Mouse (Mus musculus) layer of hippocampus, postnatal 10 days (tissue): ENCODE data around the gene Hadhb. TPM values are rescaled to one million over a fixed set of nuclear protein-coding genes. Genes with fewer than 3 reads are reported as not detected.

Experiments
- DNase-seq, 2 experiments: peaks; one replicate each; pipeline ENCODE4 v3.0.0; 2021; ENCODE audit warnings: low spot score in 2 of 2
- microRNA-seq, 2 experiments: library from miRNA; unstranded; fragments of <30 nt; microRNA quantifications; one replicate each; pipeline ENCODE4 v1.2.0; 2021
- total RNA-seq, 2 experiments: library from RNA; stranded (reverse); gene quantifications; 2 replicates each; pipeline ENCODE4 v1.2.3; 2021

Hadhb gene
- total RNA-seq, 2 experiments from 2014 or later = 68.6 to 75.7 TPM

- DNase-seq = peak; percentile 97 to 98
These were observed 77.4 kb downstream of the Hadhb start, which contains the start of gene Selenoi for GRCm38 (mm10) chr5:30232271-30232971. TSS of gene Selenoi (plus strand) at chr5:30232581.

- DNase-seq = peak in 1 of 2 experiments; percentile 20
These were observed 78.0 kb downstream of the Hadhb start for GRCm38 (mm10) chr5:30233042-30233441.

GRCm38 (mm10) chr5:30233979-30234378 lies 78.9 kb downstream of the Hadhb start:
- no peak for DNase-seq

Small RNA genes within 50 kb of the gene (microRNA-seq; reads per million reads assigned to microRNA genes)
- gene Mir1960 = 1.6 to 2.0 reads per million in 2 experiments

Other genes with a start within 250 kb of the Hadhb start
- not detected for gene Il6, start 142.1 kb upstream of the Hadhb start, total RNA-seq
- 1 to 10 TPM; 9.4 to 9.5 TPM for gene Tyms, start 81.6 kb upstream of the Hadhb start, total RNA-seq
- 10 to 100 TPM; 14.5 to 15.8 TPM for gene Garem2, start 50.1 kb upstream of the Hadhb start, total RNA-seq
- 1 to 10 TPM; 5.0 TPM for gene 3110082J24Rik, start 49.2 kb upstream of the Hadhb start, total RNA-seq
- 10 to 100 TPM; 69.7 to 95.5 TPM for gene Hadha, start 86 bp upstream of the Hadhb start, total RNA-seq
- gene Adgrf3, start 50.5 kb downstream of the Hadhb start, total RNA-seq = not detected
- gene Selenoi, start 77.3 kb downstream of the Hadhb start, total RNA-seq = 10 to 100 TPM; 59.5 to 61.1 TPM
- 10 to 100 TPM; 16.3 to 16.5 TPM for gene Drc1, start 126.1 kb downstream of the Hadhb start, total RNA-seq